Mouse (Mus musculus) small intestine, adult 2 months (tissue): ENCODE measurements around the gene Foxp1.

Experiments used
- CTCF ChIP-seq: fragments of 200-500 bp; IDR thresholded peaks from 2 replicates; pipeline ENCODE4 v1.5.1; 2012; ENCODE audit warnings: low read depth, mild to moderate bottlenecking, control low read depth, inconsistent platforms, low read length, moderate library complexity, mixed read lengths; ENCODE audit not compliant: insufficient replicate concordance, insufficient read length; ENCODE audit errors: extremely low read depth
- POLR2A ChIP-seq: fragments of 200-500 bp; IDR thresholded peaks from 2 replicates; pipeline ENCODE4 v1.6.1; 2012; ENCODE audit warnings: low read depth, mild to moderate bottlenecking, control low read depth, inconsistent platforms, low read length, moderate library complexity

- TF ChIP-seq CTCF (no peak), POLR2A (no peak)
These were observed 54.7 kb downstream of the Foxp1 start for GRCm38 (mm10) chr6:99467831-99468230.
